Mouse (Mus musculus) spleen, adult 2 months (tissue): ENCODE measurements around the gene Foxc2.

Experiments
- CTCF ChIP-seq: fragments of 200-500 bp; IDR thresholded peaks from 2 replicates; pipeline ENCODE4 v1.5.1; 2011; ENCODE audit warnings: mild to moderate bottlenecking, inconsistent platforms; ENCODE audit not compliant: insufficient read depth, insufficient read length, insufficient replicate concordance; ENCODE audit errors: extremely low read depth
- POLR2A ChIP-seq: fragments of 200-500 bp; IDR thresholded peaks from 2 replicates; pipeline ENCODE4 v1.6.1; 2011; ENCODE audit warnings: low read depth, low read length, inconsistent platforms

GRCm38 (mm10) chr8:121124547-121125239, 8.7 kb downstream of the Foxc2 start:
- TF ChIP-seq POLR2A (no peak), CTCF (no peak)
